Mouse (Mus musculus): Measurements from ENCODE around the gene Agrn. TPM values are rescaled to one million over a fixed set of nuclear protein-coding genes. Genes with fewer than 3 reads are reported as not detected.
A peak's percentile ranks its signal among the peaks of the same experiment; 100 is the strongest.

Agrn gene
- polyA plus RNA-seq, 1 experiment from 2014 or later, result 142 TPM

DNA sequence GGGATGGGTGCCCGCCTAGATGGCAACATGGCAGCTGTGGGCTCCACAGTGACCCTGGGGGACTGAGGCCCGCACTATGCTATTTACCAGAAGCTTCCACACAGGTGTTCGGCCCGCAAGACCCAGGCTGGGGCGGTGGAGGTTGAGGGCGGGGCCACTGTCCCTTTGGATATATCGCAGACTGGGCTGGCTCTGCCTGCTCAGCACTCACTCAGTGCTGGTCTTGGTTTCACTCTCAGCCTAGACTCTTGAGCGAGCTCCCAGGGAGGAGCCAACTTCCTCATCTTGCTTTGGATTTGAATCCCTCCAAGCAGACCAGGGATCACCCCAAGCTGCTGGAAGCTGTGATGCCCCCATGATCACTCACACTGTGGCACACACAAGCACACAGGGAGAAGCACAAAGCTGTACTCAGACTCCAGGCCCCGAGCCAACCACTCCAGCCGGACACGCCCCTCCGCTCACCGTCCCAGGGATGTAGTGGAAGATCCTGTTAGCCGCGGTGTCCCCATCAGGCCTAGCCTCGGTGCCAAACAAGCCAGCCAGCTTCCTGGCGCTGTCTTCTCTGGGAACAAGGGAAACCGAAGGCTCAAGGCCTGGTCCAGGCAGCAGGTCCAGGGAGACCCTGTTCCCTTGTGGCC is 30.6 kb upstream of the Agrn start:
- Histone ChIP-seq H3K9ac (replicated peaks; ENCODE audit: low read length) (no peak overlapping the region), H3K36me3 (ENCODE audit: control insufficient read depth, insufficient read depth, low read length) (peaks cover 42% of the 10 kb centered on the region), H3K4me1 (ENCODE audit: control insufficient read depth, insufficient read depth, low read length) (no peaks in the 10 kb centered on the region), H3K9me3 (ENCODE audit: control insufficient read depth, low read length) (no peaks in the 10 kb centered on the region), H3K27me3 (ENCODE audit: control insufficient read depth, insufficient read depth, low read length) (no peaks in the 10 kb centered on the region), H3K4me3 (replicated peaks; ENCODE audit: low read depth, low read length) (no peak overlapping the region), H3K4me2 (ENCODE audit: low read length) (no peak overlapping the region), H3K27ac (replicated peaks; ENCODE audit: low read depth, low read length) (no peak overlapping the region)
- DNase-seq (peak; percentile 21), ATAC-seq (ENCODE audit: low FRiP score, low TSS enrichment) (no peak)
- WGBS, result 32% methylated on average over 18 of the region's 18 CpGs

DNA sequence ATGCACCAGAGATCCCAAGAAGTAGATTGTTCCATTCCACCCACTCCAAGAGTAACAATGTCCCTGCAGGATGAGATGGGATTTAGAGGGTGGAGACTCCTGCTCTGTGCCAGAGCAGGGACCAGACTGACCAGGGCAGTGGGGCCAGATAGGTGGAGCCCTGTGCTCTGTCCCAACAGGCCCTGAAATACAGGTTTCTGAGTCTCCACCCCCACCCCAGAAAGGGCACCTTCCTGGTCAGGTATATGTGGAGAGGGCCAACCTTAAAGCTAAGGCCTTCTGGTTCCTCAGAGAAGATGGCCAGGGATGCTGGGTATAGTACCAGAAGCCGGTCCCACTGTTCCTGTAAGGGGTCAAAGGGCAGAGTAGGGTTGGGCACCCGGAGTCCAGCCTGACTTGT is 27.0 kb upstream of the Agrn start:
- no peak for ATAC-seq (ENCODE audit: low FRiP score, low TSS enrichment)
- no peak overlapping the region for H3K4me3 ChIP-seq (replicated peaks; ENCODE audit: low read depth, low read length)
- no peak overlapping the region for H3K4me2 ChIP-seq (ENCODE audit: low read length)
- WGBS, result 83% methylated on average over 2 of the region's 2 CpGs
- H3K27me3 ChIP-seq (ENCODE audit: control insufficient read depth, insufficient read depth, low read length), result no peaks in the 10 kb centered on the region
- H3K9me3 ChIP-seq (ENCODE audit: control insufficient read depth, low read length), result no peaks in the 10 kb centered on the region
- H3K36me3 ChIP-seq (ENCODE audit: control insufficient read depth, insufficient read depth, low read length), result peaks cover 6% of the 10 kb centered on the region
- no peak for DNase-seq
- no peak overlapping the region for H3K27ac ChIP-seq (replicated peaks; ENCODE audit: low read depth, low read length)
- H3K4me1 ChIP-seq (ENCODE audit: control insufficient read depth, insufficient read depth, low read length), result no peaks in the 10 kb centered on the region
- H3K9ac ChIP-seq (replicated peaks; ENCODE audit: low read length), result no peak overlapping the region

DNA sequence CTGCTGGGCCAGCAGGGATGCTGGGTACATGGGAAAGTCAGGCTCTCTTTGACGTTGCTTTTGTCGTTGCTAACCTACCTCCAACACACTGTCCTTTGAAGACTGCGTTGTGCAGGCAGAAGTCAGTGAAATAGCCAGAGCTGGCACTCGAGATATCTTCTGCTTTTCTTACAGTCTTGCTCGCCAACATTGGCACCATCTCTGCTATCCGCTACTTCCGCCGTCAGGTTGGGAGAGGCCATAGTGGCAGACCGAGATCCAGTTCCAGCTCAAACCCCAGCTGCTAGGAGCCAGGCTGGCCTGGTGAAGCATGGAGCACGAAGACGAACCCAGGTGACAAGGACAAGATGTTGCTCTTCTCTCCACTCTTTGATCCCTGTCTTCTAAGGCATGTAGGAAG is 22.6 kb upstream of the Agrn start:
- H3K4me3 ChIP-seq (replicated peaks; ENCODE audit: low read depth, low read length), result no peak overlapping the region
- ATAC-seq (ENCODE audit: low FRiP score, low TSS enrichment), result no peak
- WGBS, result 87% methylated on average over 11 of the region's 11 CpGs
- H3K27me3 ChIP-seq (ENCODE audit: control insufficient read depth, insufficient read depth, low read length), result no peaks in the 10 kb centered on the region
- H3K4me2 ChIP-seq (ENCODE audit: low read length), result no peak overlapping the region
- H3K9ac ChIP-seq (replicated peaks; ENCODE audit: low read length), result no peak overlapping the region
- DNase-seq, result no peak
- H3K9me3 ChIP-seq (ENCODE audit: control insufficient read depth, low read length), result no peaks in the 10 kb centered on the region
- H3K4me1 ChIP-seq (ENCODE audit: control insufficient read depth, insufficient read depth, low read length), result no peaks in the 10 kb centered on the region
- H3K27ac ChIP-seq (replicated peaks; ENCODE audit: low read depth, low read length), result no peak overlapping the region
- 0 out of 2 replicates have a peak, but pooled peaks cover 2% of the 10 kb centered on the region for H3K36me3 ChIP-seq (ENCODE audit: control insufficient read depth, insufficient read depth, low read length)

DNA sequence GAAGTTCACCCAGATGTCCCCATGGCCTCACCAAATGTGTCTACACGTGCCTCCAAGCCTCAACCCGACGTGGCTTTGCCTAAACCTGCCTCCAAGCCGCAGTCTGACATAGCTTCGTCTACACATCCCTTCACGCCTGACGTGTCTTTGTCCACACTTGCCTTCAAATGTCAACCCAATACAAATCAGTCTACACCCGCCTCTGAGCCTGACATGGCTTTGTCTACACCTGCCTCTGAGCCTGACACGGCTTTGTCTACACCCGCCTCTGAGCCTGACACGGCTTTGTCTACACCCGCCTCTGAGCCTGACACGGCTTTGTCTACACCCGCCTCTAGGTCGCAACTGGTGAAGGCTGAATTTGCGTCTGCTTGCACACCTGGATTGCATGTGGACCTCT is 20.6 kb upstream of the Agrn start:
- Histone ChIP-seq H3K36me3 (ENCODE audit: control insufficient read depth, insufficient read depth, low read length) (no peaks in the 10 kb centered on the region), H3K27me3 (ENCODE audit: control insufficient read depth, insufficient read depth, low read length) (no peaks in the 10 kb centered on the region), H3K9ac (replicated peaks; ENCODE audit: low read length) (no peak overlapping the region), H3K4me2 (ENCODE audit: low read length) (no peak overlapping the region), H3K27ac (replicated peaks; ENCODE audit: low read depth, low read length) (no peak overlapping the region), H3K9me3 (ENCODE audit: control insufficient read depth, low read length) (no peaks in the 10 kb centered on the region), H3K4me3 (replicated peaks; ENCODE audit: low read depth, low read length) (no peak overlapping the region), H3K4me1 (ENCODE audit: control insufficient read depth, insufficient read depth, low read length) (no peaks in the 10 kb centered on the region)
- DNase-seq (no peak), ATAC-seq (ENCODE audit: low FRiP score, low TSS enrichment) (no peak)
- 74% methylated on average over 16 of the region's 16 CpGs for WGBS

DNA sequence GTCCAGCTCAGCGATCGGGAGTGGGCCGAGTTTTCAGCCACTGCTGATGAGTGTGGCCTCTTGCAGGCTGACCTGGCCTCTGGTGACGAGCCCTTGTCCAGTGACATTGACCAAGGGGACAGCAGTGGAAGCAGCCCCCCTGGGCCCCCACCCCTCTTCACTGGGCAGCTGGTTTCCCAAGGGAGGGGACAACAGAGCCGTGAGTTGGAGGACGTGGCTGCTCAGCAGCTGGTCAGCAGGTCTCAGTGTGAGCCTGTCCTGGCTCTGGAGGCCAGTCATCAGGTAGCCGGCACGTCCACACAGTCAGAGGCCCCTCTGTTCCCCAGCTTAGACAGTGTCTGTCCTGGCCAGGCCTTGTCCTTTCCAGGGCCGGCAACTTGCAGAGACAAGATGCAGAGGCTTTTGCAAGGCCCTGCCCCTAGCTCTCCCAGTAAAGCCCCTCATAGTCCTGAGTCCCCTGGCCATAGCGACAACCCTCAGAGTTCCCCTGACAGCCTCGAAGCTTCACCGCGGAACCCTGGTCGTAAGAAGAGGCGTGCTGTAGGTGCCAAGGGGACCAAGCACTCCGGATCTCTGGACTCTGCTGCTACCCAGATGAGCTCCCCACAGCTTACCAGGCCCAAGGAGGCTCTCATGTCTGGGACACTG is 19.9 kb upstream of the Agrn start:
- Histone ChIP-seq H3K4me3 (replicated peaks; ENCODE audit: low read depth, low read length) (no peak overlapping the region), H3K4me2 (ENCODE audit: low read length) (no peak overlapping the region), H3K9ac (replicated peaks; ENCODE audit: low read length) (no peak overlapping the region), H3K36me3 (ENCODE audit: control insufficient read depth, insufficient read depth, low read length) (no peaks in the 10 kb centered on the region), H3K27me3 (ENCODE audit: control insufficient read depth, insufficient read depth, low read length) (no peaks in the 10 kb centered on the region), H3K27ac (replicated peaks; ENCODE audit: low read depth, low read length) (no peak overlapping the region), H3K9me3 (ENCODE audit: control insufficient read depth, low read length) (no peaks in the 10 kb centered on the region), H3K4me1 (ENCODE audit: control insufficient read depth, insufficient read depth, low read length) (no peaks in the 10 kb centered on the region)
- DNase-seq (no peak), ATAC-seq (ENCODE audit: low FRiP score, low TSS enrichment) (no peak)
- 84% methylated on average over 16 of the region's 16 CpGs for WGBS

DNA sequence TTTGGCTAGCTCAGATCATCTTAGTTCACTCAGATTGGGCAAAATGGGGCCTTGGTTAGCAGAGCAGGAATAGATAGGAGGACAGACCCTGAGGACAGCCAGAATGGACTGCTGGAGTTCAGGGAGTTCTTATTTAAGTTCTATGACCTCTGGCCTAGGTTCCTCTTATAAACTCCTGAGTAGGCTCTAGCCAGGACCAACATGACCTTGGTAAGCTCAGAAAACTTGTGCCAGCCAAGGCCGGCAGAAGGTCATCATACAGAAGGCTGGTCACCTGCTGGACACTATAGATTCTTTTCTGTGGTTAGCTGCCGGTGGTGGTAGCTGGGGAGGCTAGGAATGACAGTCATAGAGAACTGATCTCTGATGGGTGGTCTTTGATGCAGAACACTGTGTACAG is 18.9 kb upstream of the Agrn start:
- WGBS, result 92% methylated on average over 2 of the region's 2 CpGs
- no peaks in the 10 kb centered on the region for H3K9me3 ChIP-seq (ENCODE audit: control insufficient read depth, low read length)
- no peak overlapping the region for H3K27ac ChIP-seq (replicated peaks; ENCODE audit: low read depth, low read length)

DNA sequence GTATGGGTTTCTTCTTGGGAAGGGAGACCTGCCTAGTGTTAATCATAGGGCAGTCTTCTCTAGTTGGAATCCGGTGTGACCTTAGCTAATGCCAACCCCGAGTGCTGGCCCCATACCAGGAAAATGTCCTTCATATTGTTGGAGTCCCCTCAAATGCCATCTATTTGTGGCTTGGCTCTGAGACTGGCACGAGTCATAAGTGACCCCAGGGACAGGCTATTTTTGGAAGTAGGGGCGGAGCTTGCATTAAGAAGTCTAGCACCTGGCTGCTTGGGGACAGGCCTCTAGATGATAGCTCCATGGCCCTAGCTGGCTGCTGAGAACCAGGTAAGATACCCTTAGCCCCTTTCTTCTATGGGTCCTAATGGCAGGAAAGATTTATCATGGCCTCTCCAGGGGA is 18.4 kb upstream of the Agrn start, which contains the start of gene Perm1:
TSS of gene Perm1 (plus strand) at position 220 of the 400 bp plus-strand sequence.
- WGBS, result 83% methylated on average over 4 of the region's 4 CpGs
- Histone ChIP-seq H3K36me3 (ENCODE audit: control insufficient read depth, insufficient read depth, low read length) (no peaks in the 10 kb centered on the region), H3K4me2 (ENCODE audit: low read length) (no peak within 1 kb of the TSS), H3K27ac (replicated peaks; ENCODE audit: low read depth, low read length) (no peak within 1 kb of the TSS), H3K9me3 (ENCODE audit: control insufficient read depth, low read length) (no peaks in the 10 kb centered on the region), H3K9ac (replicated peaks; ENCODE audit: low read length) (no peak within 1 kb of the TSS), H3K4me1 (ENCODE audit: control insufficient read depth, insufficient read depth, low read length) (no peaks in the 10 kb centered on the region), H3K4me3 (replicated peaks; ENCODE audit: low read depth, low read length) (no peak within 1 kb of the TSS), H3K27me3 (ENCODE audit: control insufficient read depth, insufficient read depth, low read length) (no peaks in the 10 kb centered on the region)
- DNase-seq, result no peak
- ATAC-seq (ENCODE audit: low FRiP score, low TSS enrichment), result no peak

More for the DNA sequence above, 18.9 kb upstream of the Agrn start:
- Histone ChIP-seq H3K27me3 (ENCODE audit: control insufficient read depth, insufficient read depth, low read length) (no peaks in the 10 kb centered on the region), H3K36me3 (ENCODE audit: control insufficient read depth, insufficient read depth, low read length) (no peaks in the 10 kb centered on the region), H3K4me1 (ENCODE audit: control insufficient read depth, insufficient read depth, low read length) (no peaks in the 10 kb centered on the region), H3K9ac (replicated peaks; ENCODE audit: low read length) (no peak overlapping the region), H3K4me2 (ENCODE audit: low read length) (no peak overlapping the region), H3K4me3 (replicated peaks; ENCODE audit: low read depth, low read length) (no peak overlapping the region)
- ATAC-seq (ENCODE audit: low FRiP score, low TSS enrichment) (no peak), DNase-seq (no peak)

DNA sequence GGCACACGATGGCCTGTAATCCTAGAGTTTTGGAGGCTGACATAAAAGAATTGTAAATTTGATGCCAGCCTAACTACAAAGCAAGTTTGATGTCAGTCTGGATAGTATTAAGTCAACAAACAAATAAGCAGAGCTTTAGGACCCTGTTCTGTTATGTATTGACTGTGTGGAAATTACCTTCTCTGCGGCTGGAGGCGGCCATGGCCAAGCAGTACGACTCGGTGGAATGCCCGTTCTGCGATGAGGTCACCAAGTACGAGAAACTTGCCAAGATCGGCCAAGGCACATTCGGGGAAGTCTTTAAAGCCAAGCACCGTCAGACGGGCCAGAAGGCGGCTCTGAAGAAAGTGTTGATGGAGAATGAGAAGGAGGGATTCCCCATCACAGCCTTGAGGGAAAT is 15.8 kb upstream of the Agrn start:
- no peaks in the 10 kb centered on the region for H3K9me3 ChIP-seq (ENCODE audit: control insufficient read depth, low read length)
- no peak overlapping the region for H3K4me2 ChIP-seq (ENCODE audit: low read length)
- H3K4me1 ChIP-seq (ENCODE audit: control insufficient read depth, insufficient read depth, low read length), result no peaks in the 10 kb centered on the region
- H3K36me3 ChIP-seq (ENCODE audit: control insufficient read depth, insufficient read depth, low read length), result no peaks in the 10 kb centered on the region
- DNase-seq, result no peak
- H3K4me3 ChIP-seq (replicated peaks; ENCODE audit: low read depth, low read length), result no peak overlapping the region
- no peak for ATAC-seq (ENCODE audit: low FRiP score, low TSS enrichment)
- H3K27ac ChIP-seq (replicated peaks; ENCODE audit: low read depth, low read length), result no peak overlapping the region
- 94% methylated on average over 13 of the region's 13 CpGs for WGBS
- no peak overlapping the region for H3K9ac ChIP-seq (replicated peaks; ENCODE audit: low read length)
- H3K27me3 ChIP-seq (ENCODE audit: control insufficient read depth, insufficient read depth, low read length), result no peaks in the 10 kb centered on the region

DNA sequence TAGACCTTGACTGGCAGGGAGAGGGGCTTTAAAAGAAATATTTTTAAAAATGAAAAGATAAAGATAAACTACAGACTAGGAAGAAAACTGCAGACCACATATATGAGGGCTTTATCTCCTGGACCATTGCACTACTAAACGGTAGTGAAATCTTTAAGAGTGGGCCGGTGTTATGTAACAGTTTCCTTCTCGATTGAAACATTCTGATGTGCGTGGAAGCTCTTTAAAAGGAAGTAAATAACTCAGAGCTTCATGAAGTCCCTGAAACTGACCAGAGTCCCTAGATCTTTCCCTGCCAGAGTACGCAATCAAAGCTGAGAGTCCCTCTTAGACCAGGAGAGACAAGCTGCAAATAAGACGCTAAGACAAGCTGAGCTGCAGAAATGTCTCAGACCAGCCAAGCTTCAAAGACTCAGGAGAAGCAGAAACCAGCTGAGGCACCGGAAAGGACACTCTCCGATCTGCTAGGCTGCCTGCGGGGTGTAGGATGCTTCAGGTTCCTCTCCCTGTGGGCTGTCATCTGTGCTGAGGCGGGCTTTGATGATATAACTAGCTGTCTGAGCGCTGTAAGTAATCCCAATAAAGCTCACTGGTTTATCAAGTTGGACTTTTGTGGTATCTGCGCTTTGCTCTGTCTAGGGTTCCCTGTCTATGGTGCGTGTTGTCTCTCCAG is 12.8 kb upstream of the Agrn start:
- Histone ChIP-seq H3K27ac (replicated peaks; ENCODE audit: low read depth, low read length) (no peak overlapping the region), H3K36me3 (ENCODE audit: control insufficient read depth, insufficient read depth, low read length) (no peaks in the 10 kb centered on the region), H3K9me3 (ENCODE audit: control insufficient read depth, low read length) (no peaks in the 10 kb centered on the region), H3K27me3 (ENCODE audit: control insufficient read depth, insufficient read depth, low read length) (no peaks in the 10 kb centered on the region), H3K9ac (replicated peaks; ENCODE audit: low read length) (no peak overlapping the region), H3K4me3 (replicated peaks; ENCODE audit: low read depth, low read length) (no peak overlapping the region), H3K4me2 (ENCODE audit: low read length) (no peak overlapping the region), H3K4me1 (ENCODE audit: control insufficient read depth, insufficient read depth, low read length) (no peaks in the 10 kb centered on the region)
- DNase-seq (no peak), ATAC-seq (ENCODE audit: low FRiP score, low TSS enrichment) (no peak)
- WGBS, result 80% methylated on average over 13 of the region's 13 CpGs
